Mouse (Mus musculus) 3134 (cell line): ENCODE measurements around the gene Rcan1.

ENCODE experiments used
- DNase-seq: peaks from one replicate; pipeline ENCODE4 v3.0.0-alpha.2; 2011; ENCODE audit warnings: low spot score; ENCODE audit not compliant: insufficient read length; ENCODE audit errors: extremely low read depth

Rcan1 gene

DNA sequence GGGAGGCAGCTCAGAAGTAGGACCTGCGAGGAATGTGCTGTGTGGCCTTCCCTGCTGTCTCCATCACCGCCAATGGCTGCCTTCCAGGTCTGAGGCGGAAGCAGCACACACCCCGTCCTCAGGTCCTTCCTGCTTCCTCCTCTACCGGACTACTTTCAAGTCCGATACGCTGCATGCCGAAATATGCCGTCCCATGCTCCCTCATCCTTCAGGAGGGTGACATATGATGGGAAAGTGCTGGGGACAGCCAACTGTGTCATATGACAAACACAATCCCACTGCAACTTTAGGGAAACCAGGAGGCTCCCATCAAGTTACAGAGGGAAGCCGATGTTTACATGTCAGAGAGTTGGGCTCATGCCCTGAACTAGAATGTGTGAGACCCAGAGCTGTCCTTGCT, 67.6 kb downstream of the Rcan1 start:
- no peak for DNase-seq

DNA sequence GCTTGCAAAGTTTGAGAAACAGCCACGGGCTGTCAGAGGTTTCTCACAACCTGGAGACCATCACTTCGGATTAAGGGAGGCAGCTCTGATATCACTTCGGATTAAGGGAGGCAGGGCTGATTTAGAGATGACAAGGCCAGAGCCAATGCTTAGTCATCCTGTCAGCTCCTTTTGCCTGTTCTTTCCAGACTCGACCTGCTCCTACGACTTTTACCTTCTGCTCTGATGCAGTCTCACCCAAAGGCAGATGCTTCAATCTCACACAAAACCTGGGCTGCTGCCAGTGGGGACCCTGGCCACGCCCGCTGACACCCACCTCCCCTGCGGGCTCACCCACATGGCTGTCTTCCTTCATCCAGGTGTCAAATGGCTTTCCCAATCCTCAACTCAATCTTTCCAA, 68.5 kb downstream of the Rcan1 start:
- peak; percentile 32 for DNase-seq

DNA sequence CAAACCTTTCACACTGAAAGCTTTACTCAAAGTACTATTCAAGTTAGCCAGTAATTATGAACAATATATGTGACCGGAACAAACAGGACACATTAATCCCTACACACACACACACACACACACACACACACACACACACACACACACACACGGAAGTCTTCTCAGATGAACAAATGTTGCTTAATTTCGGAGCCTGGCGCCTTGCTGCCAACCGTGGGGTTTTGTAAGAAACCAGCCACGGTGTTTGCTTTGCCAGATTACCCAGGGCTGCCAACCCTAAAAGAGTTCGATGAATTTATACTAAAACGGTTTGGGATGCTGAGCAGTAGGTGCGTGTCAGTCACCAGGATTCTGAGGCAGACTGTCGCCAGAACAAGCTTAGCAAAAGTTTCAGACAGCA, 69.5 kb downstream of the Rcan1 start:
- DNase-seq, result no peak

DNA sequence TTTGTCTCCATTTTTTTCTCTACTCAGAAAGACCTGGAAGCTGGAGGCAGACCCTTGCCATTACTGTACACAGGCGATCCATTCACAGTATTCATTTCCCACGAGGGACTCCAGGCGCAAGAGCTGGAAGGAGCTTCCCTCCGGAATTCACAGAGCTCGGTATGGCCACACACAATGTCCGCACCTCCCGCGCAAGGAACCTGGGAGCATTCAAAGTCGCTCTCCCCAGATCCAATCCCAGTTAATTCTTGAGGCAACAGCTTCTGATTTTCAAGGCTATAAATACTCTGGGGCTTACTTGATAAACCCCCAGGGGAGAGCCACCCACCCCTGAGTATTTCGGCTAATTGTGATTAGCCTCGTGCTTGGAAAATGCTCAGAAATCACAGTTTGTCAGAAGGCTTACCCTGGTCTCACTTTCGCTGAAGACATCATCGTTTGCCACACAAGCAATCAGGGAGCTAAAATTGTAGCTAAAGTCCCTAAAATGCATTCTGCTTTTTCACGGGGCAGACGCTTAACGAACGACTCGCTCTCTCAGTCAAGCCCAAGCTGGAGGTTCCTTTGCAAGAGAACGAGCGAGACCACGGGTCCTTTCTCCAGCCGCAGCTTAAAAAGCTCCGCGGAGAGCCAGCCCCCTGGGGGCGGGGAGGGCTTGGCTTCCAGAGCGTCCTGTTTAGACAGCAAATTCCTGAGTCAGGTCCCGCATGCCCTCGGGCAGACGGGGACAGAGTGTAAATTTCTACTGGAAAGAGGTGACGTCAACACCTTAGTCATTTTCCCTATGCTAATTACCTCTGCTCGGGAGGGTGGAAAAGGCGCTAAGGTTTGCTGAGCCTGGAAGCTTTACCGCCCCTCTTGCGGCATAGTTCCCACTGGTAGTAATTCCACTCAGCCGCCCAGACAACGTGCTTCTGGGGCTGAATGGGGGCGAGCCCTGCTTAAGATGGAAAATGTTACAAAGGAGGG, 70.9 kb downstream of the Rcan1 start:
- peak; percentile 90 for DNase-seq

DNA sequence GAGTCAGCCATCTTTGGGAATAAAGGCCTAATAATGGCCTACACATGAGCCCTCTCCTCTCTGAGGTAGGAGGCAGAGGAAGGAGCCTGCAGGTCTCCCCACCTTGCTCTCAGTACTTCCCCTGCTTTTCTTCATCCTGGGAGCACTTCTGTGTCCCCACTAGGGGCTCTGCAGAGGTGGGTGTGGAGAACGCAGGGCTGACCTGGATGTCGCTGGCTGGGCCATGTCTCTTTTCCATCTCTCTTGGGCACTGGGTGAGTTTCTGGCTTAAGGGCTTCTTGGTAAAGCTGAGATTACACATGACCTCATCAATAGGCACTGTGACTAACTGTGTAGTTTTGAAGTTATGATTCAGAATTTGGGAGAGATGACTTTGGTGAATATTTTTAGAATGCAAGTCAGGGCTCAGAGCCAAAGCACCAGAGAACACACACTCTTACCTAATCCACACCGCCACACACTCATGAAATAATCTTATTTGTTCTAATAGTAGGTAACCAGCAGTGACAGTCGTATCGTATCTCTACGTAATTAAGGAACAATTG, 72.0 kb downstream of the Rcan1 start:
- peak; percentile 68 for DNase-seq

DNA sequence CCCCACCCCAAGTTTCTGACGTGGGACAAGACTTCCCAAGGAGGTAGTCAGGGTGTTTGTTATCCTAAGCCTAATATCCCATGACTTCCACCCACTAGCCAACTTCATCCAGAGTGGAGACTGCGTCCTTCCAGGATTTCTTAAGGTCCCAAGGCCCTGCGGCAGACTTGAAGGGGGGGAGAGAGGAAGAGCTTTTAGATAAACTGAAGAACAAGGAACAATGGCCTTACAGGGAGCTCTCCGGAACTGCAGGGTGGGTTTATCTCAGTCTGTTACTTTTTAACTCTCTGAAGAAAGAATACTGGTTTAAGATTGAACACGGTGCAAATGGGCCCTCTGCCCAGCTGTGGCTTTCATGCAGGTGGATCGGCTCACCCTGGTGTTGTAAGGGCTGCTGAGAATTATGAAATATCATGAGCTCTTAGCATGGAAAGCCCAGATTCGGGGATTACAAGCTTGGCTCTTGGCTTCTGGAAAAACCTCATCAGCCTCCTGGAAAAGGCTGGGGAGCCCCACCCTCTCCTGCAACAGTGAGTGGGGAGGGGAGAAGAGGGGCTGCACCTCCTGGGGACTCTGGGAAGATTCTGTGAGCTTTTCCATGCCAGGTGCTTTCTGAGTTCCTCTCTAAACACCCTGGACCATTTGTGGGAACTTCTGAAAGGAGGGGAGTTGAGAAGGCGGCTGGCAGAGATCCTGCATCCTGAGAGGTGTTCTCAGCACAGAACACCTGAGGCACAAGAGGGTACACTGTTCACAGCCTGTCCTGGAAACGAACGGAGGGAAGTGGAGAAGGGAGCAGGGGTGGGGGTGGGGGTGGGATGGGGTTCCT, 72.7 kb downstream of the Rcan1 start:
- no peak for DNase-seq

DNA sequence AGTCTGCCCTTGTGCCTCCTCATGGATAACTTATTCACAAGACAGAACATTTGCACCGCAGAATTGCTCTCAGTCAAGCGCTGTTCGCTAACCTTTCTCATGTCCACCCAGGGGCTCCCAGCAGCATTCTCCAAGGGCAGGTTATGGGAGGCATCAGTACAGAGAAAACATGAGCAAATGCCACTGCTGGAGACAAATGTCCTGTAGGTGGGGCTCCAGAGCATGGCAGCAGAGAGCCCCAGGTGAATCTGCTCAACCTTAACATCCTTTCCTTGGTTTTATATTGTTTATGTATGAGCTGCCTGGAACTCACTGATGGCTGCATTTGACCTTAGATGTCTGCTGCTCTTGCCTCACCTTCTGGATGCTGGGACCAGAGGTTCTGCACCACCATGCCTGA, 76.9 kb downstream of the Rcan1 start:
- DNase-seq, result no peak

DNA sequence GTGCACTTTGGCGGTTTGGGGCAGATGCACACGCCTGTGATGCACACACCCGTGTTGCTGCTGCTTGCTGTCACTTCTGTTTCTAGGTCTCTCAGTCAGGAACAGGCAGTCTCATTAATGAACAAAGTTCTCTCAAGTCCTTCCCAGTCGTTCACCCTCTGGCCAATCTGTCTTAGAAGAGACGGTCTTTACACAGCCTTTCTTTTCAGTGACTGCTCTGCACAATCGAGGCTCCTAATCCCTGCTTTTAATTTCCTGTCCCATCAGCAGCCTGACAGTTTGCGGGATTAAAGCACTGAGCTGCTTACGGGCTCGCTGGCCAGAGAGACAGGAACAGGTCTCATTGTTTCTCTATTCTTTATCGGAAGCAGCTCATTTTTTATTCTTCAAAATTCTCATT, 83.0 kb downstream of the Rcan1 start:
- DNase-seq, result no peak

DNA sequence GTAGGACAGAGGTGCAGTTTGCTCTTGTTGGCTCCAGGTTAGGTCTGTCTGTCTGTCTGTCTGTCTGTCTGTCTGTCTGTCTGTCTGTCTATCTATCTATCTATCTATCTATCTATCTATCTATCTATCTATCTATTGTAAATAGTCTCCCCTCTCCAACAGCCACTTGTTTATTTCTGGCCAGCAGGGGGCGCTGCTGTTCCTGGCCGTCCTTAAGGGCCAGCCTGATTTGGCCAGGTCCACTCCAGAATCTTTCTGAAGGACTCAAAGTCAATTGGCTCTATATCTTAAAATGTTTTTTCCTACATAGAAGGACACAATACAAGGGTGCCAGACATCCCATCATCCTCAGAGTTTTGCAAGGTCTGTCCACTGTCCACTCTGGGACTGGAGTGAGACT, 85.6 kb downstream of the Rcan1 start:
- no peak for DNase-seq

DNA sequence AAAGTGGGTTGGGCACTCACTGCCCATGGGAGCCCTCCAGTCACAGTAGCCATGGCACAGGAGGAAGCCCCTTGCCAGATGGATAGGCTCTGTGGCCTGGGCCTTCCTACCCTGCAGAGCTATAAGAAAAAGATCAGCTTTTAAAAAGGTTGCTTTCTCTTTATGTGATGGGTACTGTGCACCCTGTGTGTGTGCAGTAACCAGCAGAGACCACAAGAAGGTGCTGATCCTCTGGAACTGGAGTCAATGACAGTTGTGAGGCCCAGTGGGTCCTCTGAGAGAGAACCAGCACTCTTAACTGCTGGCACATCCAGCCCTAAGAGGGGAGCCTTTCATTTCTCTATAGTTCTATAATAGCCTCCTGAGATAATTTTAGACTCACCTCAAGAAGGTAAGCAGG, 87.3 kb downstream of the Rcan1 start:
- no peak for DNase-seq

DNA sequence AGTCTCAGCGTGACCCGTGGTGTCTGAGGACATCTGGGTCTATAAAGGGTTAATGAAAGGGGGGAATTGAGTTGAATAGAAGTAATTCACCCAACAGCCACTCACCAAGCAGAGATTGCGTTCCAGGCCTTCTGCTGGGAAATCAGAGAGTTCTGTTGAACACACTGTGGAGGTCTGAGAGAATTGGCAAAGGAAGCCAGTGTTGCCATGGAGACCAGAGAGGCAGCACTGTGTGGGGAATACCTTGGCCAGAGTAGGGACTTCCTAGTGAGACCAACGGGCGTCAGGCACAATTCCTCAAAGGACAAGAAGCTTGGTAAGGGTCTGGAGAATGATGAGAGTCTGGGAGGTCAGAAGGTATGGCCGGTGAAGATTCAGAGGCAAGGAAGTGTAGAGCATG, 88.2 kb downstream of the Rcan1 start:
- no peak for DNase-seq

DNA sequence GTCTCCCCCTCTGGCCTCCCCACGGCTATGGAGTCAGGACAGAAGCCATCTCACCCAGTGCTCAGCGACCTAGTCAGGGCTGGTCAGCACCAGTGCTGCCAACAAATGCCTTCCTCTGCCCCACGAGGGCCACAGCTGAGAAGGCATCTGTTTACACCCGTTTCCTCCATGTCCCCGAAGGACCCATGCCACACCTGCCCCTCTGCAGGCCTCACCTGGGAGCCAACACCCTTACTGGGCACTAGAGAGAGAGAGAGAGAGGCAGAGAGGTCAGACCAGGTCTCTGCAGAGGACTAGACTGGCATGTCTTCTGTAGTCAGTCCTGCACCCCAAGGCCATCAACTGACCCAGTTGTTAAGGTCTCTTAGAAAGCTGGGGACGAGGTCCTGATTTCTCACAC, 89.6 kb downstream of the Rcan1 start:
- no peak for DNase-seq

DNA sequence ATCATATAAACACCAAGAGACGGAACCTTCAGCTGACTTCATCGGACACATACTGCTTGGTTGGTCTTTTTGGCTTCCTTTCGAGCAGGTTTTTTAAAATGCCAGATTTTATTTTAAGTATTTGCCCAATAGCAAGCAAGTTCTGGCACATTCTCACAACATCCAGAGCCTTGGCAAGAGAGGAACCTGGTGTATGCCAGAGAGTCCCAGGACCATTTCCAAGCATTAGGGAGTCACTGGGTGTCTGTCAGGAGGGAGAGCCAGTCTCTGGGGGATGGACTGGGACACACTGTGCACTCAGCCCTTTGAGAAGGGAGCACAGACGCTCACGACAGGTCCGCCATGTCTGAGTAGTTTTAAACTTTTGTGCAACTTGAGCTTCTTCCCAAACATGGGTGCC, 93.7 kb downstream of the Rcan1 start:
- no peak for DNase-seq

DNA sequence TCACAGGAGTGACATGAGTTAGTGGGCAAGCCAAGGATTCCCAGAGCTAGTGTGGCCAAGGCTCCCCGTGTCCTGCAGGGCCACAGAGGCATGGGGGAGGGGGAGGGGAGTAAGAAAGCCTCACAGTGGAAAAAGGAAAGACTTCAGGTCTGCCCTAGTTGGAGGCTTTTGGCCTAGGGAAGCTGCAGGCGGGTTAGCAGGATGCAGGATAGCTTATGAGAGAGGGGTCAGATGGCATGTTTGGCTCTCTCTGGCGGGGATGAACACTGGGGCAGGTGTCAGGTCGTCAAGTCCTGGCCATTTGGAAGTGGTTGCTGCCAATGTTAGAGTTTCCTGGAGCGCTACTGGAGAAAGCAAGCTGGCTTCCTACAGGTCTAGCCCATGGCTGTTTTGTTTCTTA, 99.0 kb downstream of the Rcan1 start:
- DNase-seq, result no peak

DNA sequence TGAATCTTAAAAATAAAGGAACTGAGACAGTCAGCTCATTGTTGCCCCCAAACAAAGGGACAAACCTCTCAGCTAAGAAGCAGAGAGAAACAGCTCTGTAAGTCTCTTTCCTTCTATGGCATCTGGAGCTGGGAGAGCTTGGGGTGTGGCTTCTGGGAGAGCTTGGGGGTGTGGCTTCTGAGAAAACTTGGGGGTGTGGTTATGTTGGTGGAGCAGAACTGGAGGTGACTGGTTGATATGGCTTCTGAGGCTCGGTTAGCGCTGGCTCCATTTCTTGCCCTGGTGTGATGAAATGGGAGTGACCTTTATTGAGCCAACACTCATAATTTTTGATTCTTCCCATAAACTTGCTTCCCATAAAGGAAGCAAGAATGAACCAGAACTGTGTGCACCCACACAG, 101.4 kb downstream of the Rcan1 start:
- peak; percentile 32 for DNase-seq

DNA sequence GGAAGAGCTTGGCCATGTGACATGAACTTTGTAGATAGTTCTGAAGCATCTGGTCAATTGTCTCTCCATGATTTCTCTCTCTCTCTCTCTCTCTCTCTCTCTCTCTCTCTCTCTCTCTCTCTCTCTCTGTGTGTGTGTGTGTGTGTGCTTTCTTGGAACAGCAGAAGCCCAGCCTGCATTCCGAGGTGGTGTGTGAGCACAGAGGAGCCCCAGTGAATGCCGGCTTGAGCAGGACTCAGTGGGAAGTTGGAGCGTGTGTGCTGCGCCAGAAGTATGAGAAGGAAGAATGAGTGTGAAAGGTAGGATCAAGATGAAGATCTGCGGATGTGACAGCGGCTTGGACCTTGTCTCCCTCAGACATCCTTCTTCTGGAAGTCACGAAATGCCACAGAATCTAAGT, 105.2 kb downstream of the Rcan1 start:
- no peak for DNase-seq

DNA sequence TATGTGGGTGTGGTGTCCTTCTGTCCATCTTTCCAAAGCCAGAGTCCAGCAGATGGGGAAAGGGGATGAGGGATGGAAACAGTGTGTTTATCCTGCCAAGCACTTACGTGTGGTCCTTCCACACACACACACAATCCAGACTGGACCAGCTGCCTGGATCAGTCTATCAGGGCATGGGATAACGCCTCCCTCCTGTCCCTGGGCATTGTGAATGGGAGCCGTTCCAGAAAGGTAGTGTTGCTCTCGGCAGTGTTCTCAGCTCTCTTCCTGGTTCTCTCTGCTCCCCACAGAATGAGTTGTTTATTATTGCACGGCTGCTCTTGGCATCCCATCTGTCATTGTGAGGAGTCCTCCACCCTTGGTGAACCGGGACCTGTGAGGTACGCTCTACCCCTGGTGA, 110.0 kb downstream of the Rcan1 start:
- DNase-seq, result no peak

DNA sequence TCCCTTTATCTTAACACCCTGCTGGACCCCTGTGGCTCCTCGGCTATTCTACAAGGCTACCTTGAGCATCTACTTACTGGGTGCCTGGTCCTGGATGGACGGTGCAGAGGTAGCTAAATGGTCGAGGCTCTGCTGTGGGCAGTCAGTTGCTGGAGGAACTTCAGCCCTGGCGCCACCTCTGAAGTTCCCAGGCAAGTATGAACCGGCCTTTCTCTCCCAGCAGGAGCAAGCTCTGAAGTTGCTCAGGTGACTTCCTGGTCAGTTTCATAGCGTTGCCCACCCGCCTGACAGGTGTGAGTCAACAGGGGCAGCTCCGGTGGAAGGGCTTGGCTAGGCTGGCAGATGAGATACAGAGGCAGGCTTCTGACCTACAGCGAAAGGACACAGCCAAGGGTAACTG, 111.4 kb downstream of the Rcan1 start, which contains the start of gene Kcne1:
Gene Kcne1, minus strand, starts transcription at position 240 of the 400 bp plus-strand sequence.
- no peak for DNase-seq

DNA sequence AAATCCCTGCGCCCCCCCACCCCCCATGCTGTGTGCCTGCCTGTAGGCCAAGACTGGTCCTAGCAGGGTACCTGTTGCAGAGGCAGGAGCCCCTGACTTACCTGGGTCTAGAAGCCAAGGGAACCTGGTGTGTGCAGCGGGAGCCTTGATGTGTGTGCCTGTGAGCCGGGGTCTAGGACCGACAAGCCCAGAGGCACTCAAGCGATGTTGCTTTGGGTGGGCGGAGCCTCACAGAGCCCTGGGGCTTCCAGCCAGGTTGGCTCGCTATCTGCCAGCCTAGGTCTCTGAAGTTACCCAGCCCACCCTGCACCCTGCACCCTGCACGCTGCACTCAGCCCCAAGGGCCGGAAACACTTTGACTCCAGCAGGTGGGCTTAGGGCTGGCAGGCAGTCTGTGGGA, 111.9 kb downstream of the Rcan1 start:
- no peak for DNase-seq

DNA sequence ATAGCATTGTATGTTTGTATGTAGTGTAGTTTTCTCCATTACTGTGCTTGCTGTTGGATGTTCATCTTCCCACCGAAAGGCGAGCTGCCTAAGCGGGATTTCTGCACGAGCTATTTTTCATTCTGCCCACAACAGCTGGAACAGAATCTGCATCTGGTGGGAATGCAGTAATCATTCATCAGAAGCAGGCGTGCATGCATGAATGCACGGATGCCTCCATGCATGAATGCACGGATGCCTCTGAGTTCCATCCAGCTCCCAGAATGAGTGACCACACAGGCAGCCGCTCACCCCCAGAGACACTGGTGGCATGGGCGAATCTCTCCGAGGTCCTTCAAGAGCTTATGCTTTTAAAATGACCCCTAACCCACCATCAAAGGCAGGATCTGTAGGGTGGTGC, 113.1 kb downstream of the Rcan1 start:
- DNase-seq, result no peak

DNA sequence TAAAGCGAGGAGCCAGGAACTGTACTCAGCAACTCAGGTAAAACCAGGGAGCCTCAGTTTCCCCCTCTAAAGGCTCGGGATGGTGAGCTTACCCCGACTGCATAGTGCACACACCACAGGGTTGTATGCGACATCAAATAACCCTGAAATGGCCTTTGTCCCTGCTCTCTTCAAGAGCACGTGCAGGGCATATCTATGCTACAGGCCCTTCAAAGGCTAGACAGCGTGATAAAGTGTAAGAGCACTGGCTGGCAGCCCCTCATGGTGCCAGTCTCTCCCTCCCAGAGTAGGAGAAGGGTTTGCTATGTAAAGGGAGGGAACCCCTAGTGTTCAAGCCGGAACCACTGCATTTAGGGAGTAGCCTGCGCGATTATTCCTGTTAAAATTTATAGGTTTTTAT, 113.6 kb downstream of the Rcan1 start:
- DNase-seq, result no peak
